Mouse (Mus musculus) thymus, postnatal 36 days (tissue): Measurements from ENCODE around the gene Gm20696.

Source experiments
- DNase-seq, 2 experiments: peaks; one replicate each; pipeline ENCODE4 v3.0.0; 2022; ENCODE audit warnings: mixed read lengths in 2 of 2

Gene Gm20696

GRCm38 (mm10) chr6:99624542-99624941 is 42.1 kb downstream of the Gm20696 start:
- DNase-seq: no peak

GRCm38 (mm10) chr6:99623641-99624040 is 43.0 kb downstream of the Gm20696 start:
- peak in 1 of 2 experiments; percentile 37 for DNase-seq

DNA sequence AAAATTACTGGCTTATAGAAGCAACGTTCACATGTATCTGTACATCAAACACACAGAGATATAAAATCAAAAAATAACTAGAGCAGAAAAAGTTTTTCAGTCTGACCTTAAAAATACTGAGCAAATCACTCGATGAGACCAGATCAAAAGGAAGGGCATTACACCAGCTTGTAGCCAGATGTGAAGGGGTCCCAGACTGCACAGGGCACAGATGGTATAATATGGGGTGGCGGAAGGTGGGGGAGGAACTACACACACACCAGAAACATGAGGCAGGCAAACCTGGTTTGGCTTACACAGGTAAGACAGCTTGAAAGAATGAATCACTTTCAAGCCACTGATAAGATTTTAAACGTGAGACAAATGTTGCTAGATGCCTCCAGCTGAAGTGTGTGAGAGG is 45.4 kb downstream of the Gm20696 start:
- no peak for DNase-seq

GRCm38 (mm10) chr6:99620471-99620870 is 46.1 kb downstream of the Gm20696 start:
- DNase-seq: no peak

- no peak for DNase-seq
These were observed 46.6 kb downstream of the Gm20696 start for GRCm38 (mm10) chr6:99619964-99620363.

DNA sequence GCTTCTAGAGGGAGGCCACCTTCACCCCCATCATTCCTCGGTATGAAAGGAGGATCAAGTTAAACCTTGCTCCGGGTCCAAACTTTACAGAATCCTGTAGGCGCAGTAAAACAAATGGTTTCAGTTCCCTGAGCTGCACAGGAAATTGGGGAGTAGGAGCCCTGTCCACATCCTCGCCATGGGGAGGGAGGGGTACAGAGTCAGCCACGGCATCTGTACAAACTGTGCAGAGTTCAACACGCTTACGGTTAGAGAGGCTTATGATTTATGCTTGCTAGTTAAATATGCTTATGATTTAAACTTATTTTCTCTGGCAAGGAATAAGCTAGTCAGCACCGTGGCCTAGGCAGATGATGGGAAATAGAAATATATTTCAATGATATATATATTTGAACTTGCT is 47.1 kb downstream of the Gm20696 start:
- DNase-seq: no peak

DNA sequence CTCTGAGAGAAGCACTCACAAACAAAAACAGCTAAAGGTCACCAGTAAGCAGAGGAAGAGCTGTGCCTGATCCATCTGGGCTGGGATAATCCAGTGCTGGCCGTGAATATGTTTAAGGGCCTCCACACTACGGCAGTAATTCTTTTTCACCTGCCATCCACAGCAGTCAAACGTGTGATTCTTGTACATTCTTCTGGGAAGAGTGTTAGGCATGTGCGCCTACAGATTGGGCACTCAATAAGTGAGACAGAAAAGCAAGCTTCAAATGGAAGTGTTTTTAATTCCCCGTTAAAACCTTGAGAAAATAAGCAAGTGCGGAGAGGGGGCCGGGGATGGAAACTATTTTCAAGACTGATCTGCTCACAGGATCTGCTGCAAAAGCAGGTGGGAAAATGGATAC is 48.7 kb downstream of the Gm20696 start:
- DNase-seq: no peak

- no peak for DNase-seq
These were observed 49.2 kb downstream of the Gm20696 start for GRCm38 (mm10) chr6:99617415-99617814.

- DNase-seq: no peak
These were observed 51.3 kb downstream of the Gm20696 start for GRCm38 (mm10) chr6:99615272-99615751.

DNA sequence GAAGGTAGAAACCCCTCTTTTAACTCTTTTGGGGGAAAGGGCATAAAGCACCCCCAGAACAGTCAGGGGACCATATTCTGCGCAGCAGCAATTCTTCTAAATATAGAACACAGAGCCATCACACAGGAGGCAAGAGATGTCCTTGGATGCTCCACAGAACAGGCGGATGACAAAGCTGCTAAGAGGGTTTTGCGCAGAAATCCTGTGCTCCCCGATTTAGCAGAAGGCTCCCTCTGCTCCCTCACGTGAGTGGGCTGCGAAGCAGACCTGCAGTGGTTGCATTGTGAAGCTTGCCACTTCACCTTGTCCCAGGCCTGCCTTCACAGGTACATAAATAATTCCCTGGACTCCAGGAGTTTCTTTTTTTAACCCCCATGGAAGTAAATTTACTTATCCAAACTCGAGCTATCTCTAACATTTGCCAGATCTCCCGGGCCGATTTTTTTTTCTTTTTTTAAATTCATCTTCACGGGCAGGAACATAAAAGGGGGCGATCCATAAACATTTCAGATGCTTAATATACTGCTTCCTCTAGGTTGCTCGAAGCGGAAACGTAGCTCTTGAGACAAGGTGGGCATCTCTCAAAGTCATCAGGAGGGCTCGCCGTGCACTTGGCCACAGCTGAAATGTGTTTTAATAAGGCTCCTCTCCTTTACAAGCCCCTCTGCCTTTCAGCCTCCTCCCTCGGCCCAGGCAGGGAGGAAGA is 51.9 kb downstream of the Gm20696 start:
- DNase-seq: no peak

DNA sequence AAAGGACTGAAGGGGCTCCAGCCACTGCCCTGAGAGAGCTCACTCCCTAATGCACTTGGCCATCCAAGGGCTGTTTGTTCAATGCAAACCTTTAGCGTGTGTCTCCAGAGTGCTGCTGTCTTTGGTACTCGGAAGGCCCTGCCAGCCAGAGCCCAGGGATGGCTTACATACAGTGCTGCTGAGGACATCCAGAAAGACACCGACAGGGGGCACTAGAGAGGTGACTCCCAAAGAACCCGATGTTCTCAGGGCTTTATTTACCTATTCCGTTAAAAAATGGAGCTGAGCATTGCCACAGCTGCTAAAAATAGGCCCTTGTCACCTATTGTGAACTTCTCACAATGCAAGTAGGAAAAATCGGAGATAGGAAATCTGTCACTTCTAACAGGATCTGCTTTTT is 54.7 kb downstream of the Gm20696 start:
- DNase-seq: no peak

GRCm38 (mm10) chr6:99610454-99611427 is 55.9 kb downstream of the Gm20696 start:
- peak; percentile 38 to 48 for DNase-seq

DNA sequence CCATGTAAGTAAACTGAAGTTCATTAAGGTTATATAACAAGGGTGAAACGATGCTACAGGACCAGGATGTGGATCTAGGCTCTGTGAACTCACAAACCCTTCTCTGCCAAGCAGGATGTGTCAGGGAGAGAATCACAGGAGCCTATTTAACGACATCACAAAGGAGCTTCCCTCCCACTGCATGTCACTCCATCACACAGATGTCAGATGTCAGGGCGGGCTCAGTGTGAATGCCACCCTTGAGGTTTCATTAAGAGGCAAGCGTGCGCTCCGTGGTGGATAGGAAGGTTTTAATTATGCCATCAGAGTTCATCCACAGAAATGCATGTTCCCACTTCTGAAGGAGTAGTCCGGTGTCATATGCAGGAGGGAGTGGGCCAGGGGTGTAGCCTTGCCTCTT is 60.5 kb downstream of the Gm20696 start:
- DNase-seq: no peak

DNA sequence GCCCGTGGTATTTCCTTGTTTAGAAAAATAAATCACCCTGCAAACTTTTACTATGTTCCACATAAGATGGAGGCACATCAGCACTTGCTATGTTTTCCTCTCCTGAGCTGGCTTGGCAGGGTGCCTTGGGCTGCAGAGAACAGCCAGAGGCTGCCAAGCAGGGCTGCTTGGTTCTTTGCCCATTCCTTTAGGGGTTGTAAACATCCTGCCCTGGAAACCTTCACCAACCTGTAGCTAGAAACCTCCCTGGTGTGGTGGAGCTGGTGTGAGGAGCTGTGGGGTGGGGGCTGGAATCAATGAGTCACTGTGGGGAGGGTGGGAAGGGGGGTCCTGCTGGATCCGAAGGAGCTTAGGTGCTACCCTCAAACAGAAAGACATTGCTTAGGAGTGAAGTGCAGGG is 61.8 kb downstream of the Gm20696 start:
- no peak for DNase-seq

GRCm38 (mm10) chr6:99602434-99602833 is 64.2 kb downstream of the Gm20696 start:
- no peak for DNase-seq

DNA sequence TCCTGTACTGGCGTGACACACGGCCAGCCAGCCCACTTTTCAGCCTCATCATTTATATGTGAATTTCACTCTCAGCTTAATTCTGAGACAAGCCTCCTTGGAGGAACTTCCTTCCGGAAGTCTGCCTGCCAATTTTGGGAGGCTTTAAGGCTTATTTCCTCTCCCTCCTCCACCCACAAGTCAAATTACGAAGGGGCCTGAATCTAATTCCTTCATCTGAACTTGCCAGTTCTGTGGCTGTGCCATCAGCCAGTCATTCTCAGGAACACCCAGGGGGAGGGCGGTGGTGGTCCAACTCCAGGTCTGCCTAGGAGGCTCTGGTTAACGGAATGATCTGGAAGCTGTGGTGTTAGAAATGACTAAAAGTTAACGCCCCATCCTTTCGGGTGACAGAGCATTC is 65.7 kb downstream of the Gm20696 start:
- DNase-seq: no peak

DNA sequence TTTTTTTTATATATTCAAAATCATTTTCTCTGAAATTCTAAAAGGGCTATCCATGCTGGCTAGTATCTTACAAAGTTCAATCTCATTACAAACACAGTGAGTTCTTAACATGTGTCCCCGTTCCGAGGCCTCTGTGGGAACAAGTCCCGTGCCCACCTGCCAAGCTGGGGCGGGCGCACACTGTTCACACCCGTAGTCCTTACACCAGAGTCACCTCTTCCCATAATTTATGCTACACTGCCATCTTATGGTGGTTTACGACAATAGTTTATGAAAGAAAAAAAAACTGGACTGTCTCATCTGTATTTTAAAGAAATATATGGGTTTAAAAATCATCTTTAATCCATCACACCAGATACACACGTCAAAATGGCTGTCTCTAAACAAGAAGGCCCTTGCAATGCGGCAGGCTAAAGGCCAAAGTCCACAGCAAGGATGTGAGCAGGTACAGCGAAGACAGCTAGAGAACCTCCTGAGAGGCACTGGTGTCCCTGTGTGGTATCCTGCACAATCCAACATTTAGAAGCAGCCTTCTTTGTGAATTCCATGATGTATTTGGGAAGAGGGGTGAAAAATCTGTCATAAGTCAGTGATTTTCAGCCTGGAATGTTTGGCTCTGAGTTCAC is 66.3 kb downstream of the Gm20696 start:
- peak; percentile 61 to 80 for DNase-seq

GRCm38 (mm10) chr6:99599651-99600050 is 66.9 kb downstream of the Gm20696 start:
- DNase-seq: no peak

DNA sequence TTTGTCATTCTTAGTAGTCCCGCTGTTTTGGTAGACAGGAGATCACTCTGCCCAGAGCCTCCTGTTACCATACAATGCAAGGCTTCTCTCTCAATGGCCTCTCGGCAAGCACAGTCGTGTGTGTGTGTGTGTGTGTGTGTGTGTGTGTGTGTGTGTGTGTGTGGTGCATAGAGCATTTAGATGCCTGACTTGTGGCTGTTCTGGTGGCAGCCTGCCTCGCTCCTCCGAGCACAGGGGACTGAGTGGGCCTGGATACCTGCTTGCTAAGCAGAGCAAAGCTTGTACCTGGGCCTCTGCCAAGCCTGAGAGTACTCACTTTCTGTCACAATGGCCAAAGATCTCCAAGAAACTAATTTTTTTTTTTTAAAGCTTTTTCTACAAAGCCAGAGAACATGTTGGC is 67.4 kb downstream of the Gm20696 start:
- DNase-seq: no peak

- DNase-seq: no peak
These were observed 89.6 kb downstream of the Gm20696 start for GRCm38 (mm10) chr6:99577040-99577439.

DNA sequence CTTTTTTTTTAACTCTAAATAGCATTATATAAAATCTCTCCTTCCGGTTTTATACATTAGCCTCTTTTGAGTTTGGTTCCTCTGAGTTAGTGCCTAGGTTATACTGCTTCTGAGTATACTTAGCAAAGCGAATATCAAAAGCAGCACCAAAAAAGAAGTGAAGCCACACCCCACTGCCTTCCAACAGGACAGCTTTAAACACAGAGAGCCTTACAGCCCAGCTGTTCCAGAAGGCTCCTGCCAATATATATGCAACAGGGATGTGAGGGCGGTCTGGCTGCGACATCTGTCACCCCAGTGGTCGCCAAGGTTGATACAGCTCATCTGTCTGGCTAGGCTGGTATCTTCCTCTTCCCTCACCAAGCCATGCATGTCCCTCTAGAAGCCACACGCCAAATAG is 91.0 kb downstream of the Gm20696 start:
- no peak for DNase-seq

GRCm38 (mm10) chr6:99573343-99573742 is 93.3 kb downstream of the Gm20696 start:
- no peak for DNase-seq

DNA sequence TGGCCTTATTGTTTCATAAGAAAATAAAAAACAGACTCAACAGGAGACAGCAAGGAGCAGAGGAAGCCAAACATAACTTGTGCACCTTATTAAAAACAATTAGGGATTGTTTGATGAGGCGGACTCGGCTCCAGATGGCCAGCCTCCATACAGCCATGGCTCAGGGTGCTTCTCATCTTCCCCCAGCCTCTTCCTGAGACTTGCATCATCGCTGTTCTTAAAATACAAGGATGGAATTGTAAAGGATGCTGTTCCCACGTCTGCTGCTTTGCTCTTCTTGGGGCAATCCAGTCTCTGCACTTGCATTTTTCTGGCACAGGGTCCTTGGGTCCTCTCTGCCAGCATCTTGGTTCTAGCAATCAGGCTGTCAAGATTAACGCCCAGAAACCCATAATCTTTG is 94.5 kb downstream of the Gm20696 start:
- no peak for DNase-seq
